Mouse (Mus musculus) kidney, postnatal 14 days (tissue): ENCODE data around the gene Rgs14.

Experiments
- DNase-seq: peaks from one replicate; pipeline ENCODE4 v3.0.0; 2022; ENCODE audit warnings: mixed read lengths

Gene Rgs14

DNA sequence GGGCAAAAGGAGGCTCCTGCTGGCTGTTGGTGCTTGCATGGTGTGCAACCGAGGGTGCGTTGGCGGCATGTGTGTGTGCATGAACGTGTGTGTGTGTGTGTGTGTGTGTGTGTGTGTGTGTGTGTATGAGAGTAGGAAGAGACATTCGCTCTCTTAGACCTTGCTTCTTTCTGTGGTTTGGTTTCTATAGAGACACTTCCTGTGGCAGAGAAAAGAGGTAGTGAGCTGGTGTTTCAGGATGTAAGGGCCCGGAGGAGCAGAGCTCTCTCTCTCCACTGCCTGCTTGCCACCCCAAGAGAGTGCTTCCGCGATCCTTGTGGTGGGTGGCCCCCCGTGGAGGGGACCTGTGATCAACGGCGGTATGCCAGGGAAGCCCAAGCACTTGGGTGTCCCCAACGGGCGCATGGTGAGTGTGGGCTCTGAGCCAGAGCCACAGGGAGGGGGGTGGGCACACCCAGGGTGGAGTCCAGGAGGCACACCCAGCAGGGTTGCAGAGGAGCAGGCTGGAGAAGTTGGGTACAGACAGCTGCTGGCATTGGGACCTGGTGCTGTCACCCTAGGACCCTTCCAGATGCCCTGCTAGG, at the start of gene Rgs14:
Gene Rgs14, plus strand, starts transcription at position 202 of the 584 bp plus-strand sequence.
- DNase-seq: no peak

DNA sequence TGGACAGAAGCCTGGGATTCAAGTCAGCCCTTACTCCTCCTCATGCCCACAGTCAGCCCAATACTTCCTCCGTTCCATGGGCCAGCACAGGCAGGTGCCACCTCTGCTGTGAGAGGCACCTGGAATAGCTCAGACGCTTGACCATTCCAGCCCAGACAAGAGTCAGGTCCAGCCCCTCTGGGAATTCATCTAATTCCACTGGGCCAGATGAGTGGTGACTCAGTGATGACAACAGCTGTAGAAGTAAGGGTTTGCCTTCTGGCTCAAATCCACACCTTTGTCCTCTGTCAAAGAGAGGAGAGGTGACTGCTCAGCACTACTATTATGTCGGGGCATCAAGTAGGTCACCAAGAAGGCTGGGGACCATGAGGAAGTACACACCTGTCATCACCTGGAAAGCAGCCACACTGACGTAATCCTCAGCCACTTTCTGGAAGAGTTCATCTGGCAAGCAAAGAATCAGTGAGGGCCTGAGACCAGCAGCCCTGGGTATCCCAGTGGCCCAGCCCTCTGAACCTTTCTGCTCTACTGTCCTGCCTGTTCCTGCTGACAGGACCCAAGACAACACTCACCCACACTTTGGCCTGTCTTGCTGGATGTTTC, 49.5 kb upstream of the Rgs14 start, which contains the start of gene Prelid1:
Gene Prelid1, plus strand, starts transcription at position 570 of the 603 bp plus-strand sequence.
- DNase-seq: no peak

- DNase-seq: peak; percentile 94
Observed at GRCm38 (mm10) chr13:55321434-55322129, 48.0 kb upstream of the Rgs14 start, which contains the start of gene Rab24. TSS of gene Rab24 (minus strand) at chr13:55321946.

DNA sequence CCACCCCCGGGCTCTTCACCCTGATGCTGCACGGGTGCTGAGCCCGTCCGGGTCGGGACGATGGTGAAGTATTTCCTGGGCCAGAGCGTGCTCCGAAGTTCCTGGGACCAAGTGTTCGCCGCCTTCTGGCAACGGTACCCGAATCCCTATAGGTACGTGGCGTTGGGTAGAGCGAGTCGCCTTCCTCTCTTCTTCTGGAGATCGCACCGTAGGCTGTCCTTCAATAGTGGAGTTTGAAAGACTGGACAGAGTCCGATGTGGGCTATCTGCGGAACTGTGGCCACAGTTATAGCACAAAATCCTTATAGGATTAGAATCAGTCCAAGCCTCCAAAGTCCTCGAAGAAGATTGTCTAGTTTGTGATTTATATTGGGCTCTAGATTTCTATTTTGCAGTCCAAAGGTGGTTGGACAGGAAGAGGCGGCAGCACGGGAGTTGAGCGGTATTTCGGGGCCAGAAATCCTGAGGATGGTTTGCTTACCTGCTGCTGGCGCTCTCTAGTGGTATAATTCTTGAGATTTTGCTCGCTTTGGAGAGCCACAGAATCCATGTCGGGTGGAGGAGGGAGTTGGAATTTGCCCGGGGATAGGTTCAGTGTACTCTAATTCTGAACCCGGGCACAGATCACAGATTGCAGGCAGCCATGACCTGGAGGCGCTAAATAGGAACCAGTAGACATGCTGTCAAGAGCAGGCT, 47.3 kb upstream of the Rgs14 start:
- peak; percentile 81 for DNase-seq

GRCm38 (mm10) chr13:55325596-55325995, 43.9 kb upstream of the Rgs14 start:
- DNase-seq: peak; percentile 36

- no peak for DNase-seq
Observed at GRCm38 (mm10) chr13:55327169-55327568, 42.4 kb upstream of the Rgs14 start.

DNA sequence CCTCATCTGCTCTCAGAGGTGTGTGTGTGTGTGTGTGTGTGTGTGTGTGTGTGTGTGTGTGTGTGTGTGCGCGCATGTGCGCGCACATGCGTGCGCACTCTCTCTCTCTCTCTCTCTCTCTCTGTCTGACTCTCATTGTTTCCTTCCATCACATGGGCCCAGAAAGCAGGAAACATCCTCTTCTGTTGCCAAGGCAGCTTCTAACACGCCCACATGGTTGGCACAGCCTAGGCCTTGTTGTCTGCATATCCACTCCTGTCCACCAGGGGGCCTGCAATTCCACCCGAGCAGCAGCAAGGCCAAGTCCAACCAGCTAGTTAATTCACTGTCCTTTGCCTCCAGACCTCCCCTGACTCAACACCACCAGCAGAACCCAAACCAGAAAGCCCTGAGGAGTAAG, 41.9 kb upstream of the Rgs14 start:
- peak; percentile 90 for DNase-seq

GRCm38 (mm10) chr13:55328171-55328570, 41.4 kb upstream of the Rgs14 start:
- no peak for DNase-seq

- DNase-seq: no peak
Observed at GRCm38 (mm10) chr13:55328641-55329040, 40.9 kb upstream of the Rgs14 start.

GRCm38 (mm10) chr13:55329109-55329682, 40.3 kb upstream of the Rgs14 start:
- DNase-seq: no peak

DNA sequence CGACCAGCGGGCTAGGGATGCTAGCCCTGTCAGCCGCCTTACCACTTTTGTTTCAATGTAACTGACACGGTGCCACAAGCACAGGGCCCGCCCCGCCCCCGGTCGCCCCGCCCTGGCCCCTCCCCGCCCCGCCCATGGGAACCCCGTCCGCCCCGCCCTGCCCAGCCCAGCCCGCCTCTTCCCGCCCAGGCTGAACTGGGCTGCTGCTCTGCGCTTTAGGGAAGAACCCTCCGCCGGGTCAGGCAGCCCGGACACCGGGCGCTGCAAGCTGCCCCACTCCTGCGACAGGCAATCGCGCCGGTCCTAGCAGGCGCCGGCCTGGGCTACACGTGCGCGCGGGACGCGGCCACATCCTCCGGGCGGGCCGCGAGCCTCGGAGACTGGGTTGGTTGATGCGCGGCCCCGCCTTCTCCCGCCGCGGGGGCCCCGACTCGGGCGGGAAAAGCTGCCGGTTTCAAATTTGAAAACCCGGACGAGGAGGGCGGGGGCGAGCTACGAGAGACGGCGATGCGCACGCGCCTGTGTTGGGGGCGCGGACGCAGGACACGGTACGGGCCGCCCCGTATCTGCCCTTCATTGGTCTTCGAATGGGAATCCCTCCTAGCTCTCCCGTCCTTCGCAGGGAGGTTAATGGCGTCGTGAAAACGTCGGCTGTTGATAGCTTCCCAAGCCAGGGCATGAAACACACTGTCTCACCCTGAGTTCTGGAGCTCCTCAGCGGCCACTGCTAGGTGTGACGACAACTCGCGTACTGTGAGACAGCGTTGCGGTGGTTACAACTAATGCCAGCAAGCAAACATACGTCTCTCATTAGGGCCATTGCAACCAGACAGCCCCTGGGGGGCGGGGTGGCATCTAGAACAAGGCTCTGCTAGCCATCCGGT, 39.6 kb upstream of the Rgs14 start, which contains the start of gene Mxd3:
Gene Mxd3, minus strand, starts transcription at position 141 of the 884 bp plus-strand sequence.
- DNase-seq: peak; percentile 91

DNA sequence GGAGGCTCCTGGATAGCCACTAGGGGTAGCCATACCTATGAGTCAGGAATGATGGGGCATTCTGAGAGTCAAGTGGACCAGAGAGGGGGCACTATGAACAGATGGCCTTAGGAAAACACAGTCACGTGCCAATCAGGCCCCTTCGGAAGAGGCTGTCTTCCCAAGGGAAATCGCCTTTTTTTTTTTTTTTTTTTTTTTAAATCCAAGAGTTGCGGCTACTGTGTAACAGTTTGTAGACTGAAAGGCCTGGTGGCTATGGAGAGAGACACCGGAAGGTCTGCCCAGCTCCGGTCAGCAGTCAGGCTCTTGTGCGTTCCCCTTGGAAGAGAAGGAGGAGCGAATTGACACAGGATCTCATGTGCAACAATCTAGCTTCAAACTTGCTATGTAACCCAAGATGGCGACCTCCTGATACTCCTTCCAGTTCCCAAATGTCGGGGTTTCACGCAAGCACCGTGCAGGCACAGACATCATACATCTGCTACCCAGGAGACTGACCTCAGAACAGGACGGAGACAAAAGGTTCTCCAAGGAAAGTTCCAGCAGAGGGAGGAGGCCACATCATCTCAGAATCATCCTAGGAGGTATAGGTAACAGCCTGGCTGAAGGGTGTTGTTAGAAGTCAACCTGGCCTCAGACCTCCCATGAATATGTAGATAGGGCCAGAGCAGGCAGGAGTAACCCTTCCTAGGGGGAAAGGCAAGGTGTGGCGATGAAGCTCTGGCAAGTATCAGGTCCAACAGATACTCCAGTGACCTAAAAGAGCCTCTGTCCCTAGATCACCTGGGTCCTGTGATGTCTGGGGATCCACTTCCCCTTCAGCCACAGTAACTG, 38.7 kb upstream of the Rgs14 start:
- no peak for DNase-seq

- DNase-seq: no peak
Observed at GRCm38 (mm10) chr13:55332331-55332730, 37.2 kb upstream of the Rgs14 start.

GRCm38 (mm10) chr13:55335701-55336100, 33.8 kb upstream of the Rgs14 start:
- DNase-seq: no peak

DNA sequence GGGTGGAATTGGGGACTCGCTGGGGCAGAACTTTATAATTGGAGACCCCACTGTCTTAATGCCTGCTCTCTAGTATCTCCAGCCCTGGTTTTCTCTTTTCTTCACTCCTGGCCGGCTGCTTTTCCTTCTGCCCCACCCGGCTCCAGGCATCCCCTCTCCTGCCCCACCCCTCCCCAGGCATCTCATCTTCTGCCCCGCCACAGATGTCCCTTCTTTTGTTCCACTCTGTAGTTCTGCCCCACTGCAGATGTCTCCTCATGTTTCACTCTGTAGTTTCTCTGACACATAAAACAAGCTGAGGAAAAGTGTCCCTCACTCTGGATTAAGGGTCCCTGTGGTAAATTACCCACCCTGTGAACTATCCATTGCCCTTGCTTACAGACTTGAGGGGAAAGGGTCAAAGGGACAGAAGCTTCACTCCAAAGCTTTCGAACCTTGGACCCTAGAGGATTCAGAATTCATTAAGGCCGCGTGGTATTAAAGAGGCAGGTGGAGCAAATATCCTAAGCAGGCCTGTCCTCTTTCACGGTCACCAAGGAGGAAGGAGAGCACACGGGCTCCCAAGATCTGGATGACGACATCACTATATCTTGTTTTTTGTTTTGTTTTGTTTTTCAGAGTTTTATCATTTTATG, 32.1 kb upstream of the Rgs14 start:
- no peak for DNase-seq

- peak; percentile 32 for DNase-seq
Observed at GRCm38 (mm10) chr13:55338131-55339054, 31.1 kb upstream of the Rgs14 start.

DNA sequence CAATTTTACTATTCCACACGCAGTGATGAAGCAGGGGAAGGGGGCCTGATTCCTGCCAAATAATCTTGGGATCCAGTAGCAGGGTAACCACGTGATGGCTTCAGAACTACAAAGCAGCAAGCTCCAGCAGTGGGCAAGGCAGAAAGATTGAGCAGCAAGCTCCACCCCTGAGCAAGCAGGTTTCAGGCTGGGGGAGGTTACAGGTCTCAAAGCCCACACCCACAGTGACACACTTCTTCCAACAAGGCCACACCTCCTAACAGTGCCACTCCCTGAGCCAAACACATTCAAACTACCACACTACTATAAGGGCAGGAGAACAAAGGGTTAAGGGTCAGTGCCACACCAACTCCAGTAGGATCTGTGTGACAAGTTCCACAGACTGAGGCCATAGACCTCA, 30.3 kb upstream of the Rgs14 start:
- DNase-seq: no peak

GRCm38 (mm10) chr13:55342469-55342868, 27.1 kb upstream of the Rgs14 start:
- DNase-seq: no peak

- DNase-seq: no peak
Observed at GRCm38 (mm10) chr13:55344286-55344685, 25.2 kb upstream of the Rgs14 start.
